Mouse (Mus musculus): Measurements from ENCODE around the gene Rab3il1.

Gene Rab3il1

GRCm38 (mm10) chr19:10042816-10043215, 41.3 kb downstream of the Rab3il1 start:
- no peak for DNase-seq

- peak; percentile 72 for DNase-seq
Measured at GRCm38 (mm10) chr19:10043643-10044042, 42.2 kb downstream of the Rab3il1 start.

GRCm38 (mm10) chr19:10045707-10046106, 44.2 kb downstream of the Rab3il1 start:
- DNase-seq, result no peak

GRCm38 (mm10) chr19:10046346-10046745, 44.9 kb downstream of the Rab3il1 start:
- no peak for DNase-seq

- DNase-seq, result no peak
Measured at GRCm38 (mm10) chr19:10046983-10047382, 45.5 kb downstream of the Rab3il1 start.

GRCm38 (mm10) chr19:10049533-10049932, 48.1 kb downstream of the Rab3il1 start:
- no peak for DNase-seq

- DNase-seq, result no peak
Measured at GRCm38 (mm10) chr19:10050438-10050837, 49.0 kb downstream of the Rab3il1 start.

- DNase-seq, result no peak
Measured at GRCm38 (mm10) chr19:10052698-10053097, 51.2 kb downstream of the Rab3il1 start.

GRCm38 (mm10) chr19:10053692-10054260, 52.3 kb downstream of the Rab3il1 start:
- peak; percentile 57 for DNase-seq

- no peak for DNase-seq
Measured at GRCm38 (mm10) chr19:10054361-10055075, 53.0 kb downstream of the Rab3il1 start.

- no peak for DNase-seq
Measured at GRCm38 (mm10) chr19:10055261-10055660, 53.8 kb downstream of the Rab3il1 start.

GRCm38 (mm10) chr19:10055783-10056660, 54.6 kb downstream of the Rab3il1 start:
- no peak for DNase-seq

GRCm38 (mm10) chr19:10056686-10057085, 55.2 kb downstream of the Rab3il1 start:
- DNase-seq, result no peak

- peak; percentile 63 for DNase-seq
Measured at GRCm38 (mm10) chr19:10057486-10058351, 56.2 kb downstream of the Rab3il1 start.

- no peak for DNase-seq
Measured at GRCm38 (mm10) chr19:10058352-10058825, 56.9 kb downstream of the Rab3il1 start.

- DNase-seq, result no peak
Measured at GRCm38 (mm10) chr19:10058876-10059427, 57.5 kb downstream of the Rab3il1 start.

- peak; percentile 67 for DNase-seq
Measured at GRCm38 (mm10) chr19:10059911-10060567, 58.6 kb downstream of the Rab3il1 start.

- no peak for DNase-seq
Measured at GRCm38 (mm10) chr19:10060783-10061590, 59.5 kb downstream of the Rab3il1 start.

GRCm38 (mm10) chr19:10061624-10062023, 60.2 kb downstream of the Rab3il1 start:
- DNase-seq, result no peak

GRCm38 (mm10) chr19:10062292-10062691, 60.8 kb downstream of the Rab3il1 start:
- no peak for DNase-seq

- DNase-seq, result no peak
Measured at GRCm38 (mm10) chr19:10062862-10063261, 61.4 kb downstream of the Rab3il1 start.

Data from lung, postnatal 14 days (tissue).